Mouse (Mus musculus) layer of hippocampus, postnatal 25 days (tissue): ENCODE measurements at regions not wholly inside any gene's neighbourhood (a gene's known extent, or its start where the extent isn't known, plus 50 kb on each side); places are given as distances from the start of the nearest gene placed in this dataset.

Source experiments
- DNase-seq, 2 experiments: peaks; one replicate each; pipeline ENCODE4 v3.0.0; 2022; ENCODE audit warnings: mixed read lengths in 2 of 2, low spot score in 1 of 2; ENCODE audit errors: extremely low spot score in 1 of 2

- DNase-seq = no peak
These were observed 469.3 kb upstream of the Trpc7 start for GRCm38 (mm10) chr13:57365096-57365495.

- DNase-seq = no peak
These were observed 468.6 kb upstream of the Trpc7 start for GRCm38 (mm10) chr13:57364396-57364795.

GRCm38 (mm10) chr13:57362563-57362962 lies 466.8 kb upstream of the Trpc7 start:
- no peak for DNase-seq

GRCm38 (mm10) chr13:57361286-57361685 lies 465.5 kb upstream of the Trpc7 start:
- DNase-seq = no peak

- no peak for DNase-seq
These were observed 458.8 kb upstream of the Trpc7 start for GRCm38 (mm10) chr13:57354606-57355005.

- no peak for DNase-seq
These were observed 458.2 kb upstream of the Trpc7 start for GRCm38 (mm10) chr13:57353976-57354375.

- DNase-seq = no peak
These were observed 455.0 kb upstream of the Trpc7 start for GRCm38 (mm10) chr13:57350828-57351227.

GRCm38 (mm10) chr13:57338676-57339075 lies 442.9 kb upstream of the Trpc7 start:
- DNase-seq = no peak

GRCm38 (mm10) chr13:57336596-57336995 lies 440.8 kb upstream of the Trpc7 start:
- no peak for DNase-seq

- no peak for DNase-seq
These were observed 437.2 kb upstream of the Trpc7 start for GRCm38 (mm10) chr13:57332976-57333375.

- no peak for DNase-seq
These were observed 436.1 kb upstream of the Trpc7 start for GRCm38 (mm10) chr13:57331868-57332267.

- DNase-seq = no peak
These were observed 429.6 kb upstream of the Trpc7 start for GRCm38 (mm10) chr13:57325306-57325925.

- no peak for DNase-seq
These were observed 420.6 kb upstream of the Trpc7 start for GRCm38 (mm10) chr13:57316211-57317005.

GRCm38 (mm10) chr13:57314512-57314911 lies 418.7 kb upstream of the Trpc7 start:
- no peak for DNase-seq

- no peak for DNase-seq
These were observed 417.9 kb upstream of the Trpc7 start for GRCm38 (mm10) chr13:57313731-57314130.

GRCm38 (mm10) chr13:57311235-57311634 lies 415.4 kb upstream of the Trpc7 start:
- no peak for DNase-seq

GRCm38 (mm10) chr13:57309618-57310017 lies 413.8 kb upstream of the Trpc7 start:
- no peak for DNase-seq

- DNase-seq = no peak
These were observed 412.4 kb upstream of the Trpc7 start for GRCm38 (mm10) chr13:57307971-57308903.

- DNase-seq = no peak
These were observed 409.8 kb upstream of the Trpc7 start for GRCm38 (mm10) chr13:57305586-57305985.

GRCm38 (mm10) chr13:57303805-57304204 lies 408.0 kb upstream of the Trpc7 start:
- no peak for DNase-seq
